Mouse (Mus musculus): ENCODE measurements around the gene Nfatc3. TPM values are rescaled to one million over a fixed set of nuclear protein-coding genes. Genes with fewer than 3 reads are reported as not detected.

The Nfatc3 gene
- polyA plus RNA-seq, 1 experiment from 2014 or later = 6.6 TPM

- Histone ChIP-seq H3K36me3 (replicated peaks) (no peaks in the 10 kb centered on the region), H3K9me3 (no peaks in the 10 kb centered on the region), H3K4me1 (peaks cover 28% of the 10 kb centered on the region), H3K9ac (no peak overlapping the region), H3K4me3 (replicated peaks) (no peak overlapping the region), H3K27ac (no peak overlapping the region), H3K4me2 (no peak overlapping the region), H3K27me3 (peaks cover 63% of the 10 kb centered on the region)
- 76% methylated on average over 5 of the region's 5 CpGs for WGBS
- no peak for ATAC-seq (ENCODE audit: low FRiP score)
Measured at GRCm38 (mm10) chr8:106140191-106140590, 81.6 kb downstream of the Nfatc3 start.

- Histone ChIP-seq H3K27me3 (peaks cover 58% of the 10 kb centered on the region), H3K9ac (no peak overlapping the region), H3K4me3 (replicated peaks) (no peak overlapping the region), H3K9me3 (no peaks in the 10 kb centered on the region), H3K4me1 (peaks cover 26% of the 10 kb centered on the region), H3K36me3 (replicated peaks) (no peaks in the 10 kb centered on the region), H3K4me2 (no peak overlapping the region), H3K27ac (no peak overlapping the region)
- 17% methylated on average over 13 of the region's 13 CpGs for WGBS
- peak; percentile 57; the same call in 1 of the 2 replicates for ATAC-seq (ENCODE audit: low FRiP score)
Measured at GRCm38 (mm10) chr8:106140769-106141168, 82.1 kb downstream of the Nfatc3 start.

DNA sequence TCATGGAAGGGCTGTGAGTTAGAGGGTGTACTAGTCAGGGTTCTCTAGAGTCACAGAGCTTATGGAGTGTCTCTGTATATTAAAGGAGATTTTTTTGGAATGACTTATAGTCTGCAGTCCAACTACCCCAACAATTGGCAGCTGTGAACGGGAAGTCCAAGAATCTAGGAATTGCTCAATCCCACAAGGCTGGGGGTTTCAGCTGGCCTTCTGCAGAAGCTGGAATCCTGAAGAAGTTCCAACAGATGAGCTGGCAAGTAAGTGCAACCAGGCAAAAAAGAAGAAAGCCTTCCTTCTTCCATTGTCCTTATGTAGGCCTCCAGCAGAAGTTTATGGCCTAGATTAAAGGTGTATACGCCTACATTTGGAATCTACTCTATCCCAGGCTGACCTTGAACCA lies 86.7 kb downstream of the Nfatc3 start:
- no peak overlapping the region for H3K4me3 ChIP-seq (replicated peaks)
- no peak overlapping the region for H3K4me2 ChIP-seq
- H3K27me3 ChIP-seq = peaks cover 12% of the 10 kb centered on the region; the same call in 1 of the 2 replicates
- WGBS = 89% methylated on average over 2 of the region's 2 CpGs
- H3K9me3 ChIP-seq = no peaks in the 10 kb centered on the region
- H3K36me3 ChIP-seq (replicated peaks) = no peaks in the 10 kb centered on the region
- no peak for ATAC-seq (ENCODE audit: low FRiP score)
- no peak overlapping the region for H3K27ac ChIP-seq
- no peak overlapping the region for H3K9ac ChIP-seq
- 0 out of 2 replicates have a peak, but pooled peaks cover 3% of the 10 kb centered on the region for H3K4me1 ChIP-seq

GRCm38 (mm10) chr8:106146014-106146413 lies 87.4 kb downstream of the Nfatc3 start:
- Histone ChIP-seq H3K4me3 (replicated peaks) (no peak overlapping the region), H3K9me3 (no peaks in the 10 kb centered on the region), H3K4me2 (no peak overlapping the region), H3K27me3 (0 out of 2 replicates have a peak, but pooled peaks cover 9% of the 10 kb centered on the region), H3K4me1 (peaks cover 8% of the 10 kb centered on the region), H3K27ac (no peak overlapping the region), H3K36me3 (replicated peaks) (no peaks in the 10 kb centered on the region), H3K9ac (no peak overlapping the region)
- WGBS = 94% methylated on average over 4 of the region's 4 CpGs
- no peak for ATAC-seq (ENCODE audit: low FRiP score)

DNA sequence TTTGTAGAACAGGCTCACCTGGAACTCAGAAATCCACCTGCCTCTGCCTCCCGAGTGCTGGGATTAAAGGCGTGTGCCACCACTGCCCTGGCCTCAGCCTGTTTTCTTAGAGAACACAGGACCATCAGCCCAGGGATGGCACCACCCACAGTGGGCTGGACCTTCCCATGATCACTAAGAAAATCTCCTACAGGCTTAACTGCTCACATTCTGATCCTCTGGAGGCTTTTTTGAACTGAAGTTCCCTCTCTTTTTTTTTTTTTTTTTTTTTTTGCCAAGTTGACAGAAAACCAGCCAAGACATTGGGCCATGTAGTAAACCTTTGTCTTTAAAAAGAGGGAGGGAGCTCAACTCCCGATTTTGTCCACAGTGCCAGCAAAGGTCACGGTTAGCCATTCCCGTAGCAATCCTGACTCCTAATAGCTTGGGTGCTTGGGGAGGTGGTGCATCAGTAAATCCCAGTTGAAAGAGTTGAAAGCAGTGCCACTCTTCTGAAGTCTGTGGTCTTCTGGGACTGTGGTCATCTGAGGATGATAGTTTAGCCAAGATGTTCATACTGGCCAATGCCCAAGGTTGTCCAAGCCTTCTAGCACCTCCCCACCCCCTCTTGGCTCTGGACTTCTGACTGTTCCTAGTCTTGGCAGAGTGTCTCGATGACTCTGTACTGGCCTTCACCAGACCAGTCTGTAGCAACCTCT lies 89.4 kb downstream of the Nfatc3 start:
- H3K27ac ChIP-seq = no peak overlapping the region
- 0 out of 2 replicates have a peak, but pooled peaks cover 9% of the 10 kb centered on the region for H3K27me3 ChIP-seq
- 86% methylated on average over 6 of the region's 6 CpGs for WGBS
- no peaks in the 10 kb centered on the region for H3K36me3 ChIP-seq (replicated peaks)
- H3K9ac ChIP-seq = no peak overlapping the region
- no peak for ATAC-seq (ENCODE audit: low FRiP score)
- H3K9me3 ChIP-seq = no peaks in the 10 kb centered on the region
- no peak overlapping the region for H3K4me2 ChIP-seq
- no peak overlapping the region for H3K4me3 ChIP-seq (replicated peaks)
- peaks cover 11% of the 10 kb centered on the region for H3K4me1 ChIP-seq

DNA sequence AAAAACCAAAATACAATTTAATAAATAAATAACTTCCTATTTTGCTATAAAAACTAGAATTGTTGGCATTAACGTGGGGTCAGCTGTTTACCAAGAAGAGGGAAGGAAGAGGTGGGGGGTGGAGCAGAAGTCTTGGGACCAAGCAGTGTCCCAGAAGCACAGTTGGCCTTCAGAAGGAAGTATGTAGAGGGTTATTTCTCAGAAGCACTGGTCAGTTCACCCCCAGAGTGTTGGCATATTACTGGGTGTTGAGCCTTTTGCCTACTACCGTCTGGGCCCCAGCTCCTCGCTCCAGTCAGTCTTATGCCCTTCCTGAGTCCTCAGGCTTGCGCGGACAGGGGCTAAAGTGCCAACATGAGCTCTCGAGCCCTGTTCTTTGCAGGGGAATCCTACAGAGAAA lies 90.4 kb downstream of the Nfatc3 start:
- Histone ChIP-seq H3K4me3 (replicated peaks) (no peak overlapping the region), H3K4me2 (no peak overlapping the region), H3K4me1 (peaks cover 11% of the 10 kb centered on the region), H3K36me3 (replicated peaks) (no peaks in the 10 kb centered on the region), H3K27ac (no peak overlapping the region), H3K9me3 (no peaks in the 10 kb centered on the region), H3K9ac (no peak overlapping the region), H3K27me3 (0 out of 2 replicates have a peak, but pooled peaks cover 9% of the 10 kb centered on the region)
- WGBS = 93% methylated on average over 6 of the region's 6 CpGs
- ATAC-seq (ENCODE audit: low FRiP score) = no peak

GRCm38 (mm10) chr8:106149801-106150652 lies 91.4 kb downstream of the Nfatc3 start, which contains the start of gene Pla2g15:
Pla2g15 (plus strand) TSS chr8:106150399.
- Histone ChIP-seq H3K36me3 (replicated peaks) (peaks cover 5% of the 10 kb centered on the region), H3K4me3 (replicated peaks) (peak within 1 kb of the TSS; percentile 73), H3K4me1 (peaks cover 11% of the 10 kb centered on the region), H3K9me3 (no peaks in the 10 kb centered on the region), H3K27ac (peak within 1 kb of the TSS; percentile 54; the same call in 1 of the 2 replicates), H3K4me2 (peak within 1 kb of the TSS; percentile 67), H3K9ac (peak within 1 kb of the TSS; percentile 70), H3K27me3 (0 out of 2 replicates have a peak, but pooled peaks cover under 1% of the 10 kb centered on the region)
- WGBS = 2% methylated on average over 38 of the region's 38 CpGs
- ATAC-seq (ENCODE audit: low FRiP score) = peak; percentile 99

DNA sequence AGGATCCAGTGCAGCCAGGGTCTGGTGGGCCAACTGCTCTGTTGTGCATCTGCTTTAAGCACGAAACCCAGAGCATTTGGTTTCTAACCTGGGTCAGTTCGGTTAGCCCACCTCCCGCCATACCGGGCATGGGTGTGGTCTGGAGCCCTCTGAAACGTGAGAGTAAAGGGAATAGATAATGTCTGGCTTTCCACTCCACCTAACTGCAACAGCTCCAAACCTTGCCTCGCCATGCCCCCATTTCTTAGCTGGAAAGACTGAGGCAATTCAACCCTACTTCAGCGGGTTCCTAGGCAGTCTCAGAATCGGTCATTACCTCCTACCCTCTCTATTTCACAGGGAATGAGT lies 92.0 kb downstream of the Nfatc3 start:
- no peak for ATAC-seq (ENCODE audit: low FRiP score)
- peak overlapping the region; percentile 73 for H3K4me3 ChIP-seq (replicated peaks)
- 21% methylated on average over 8 of the region's 8 CpGs for WGBS
- peak overlapping the region; percentile 67 for H3K4me2 ChIP-seq
- no peaks in the 10 kb centered on the region for H3K9me3 ChIP-seq
- no peaks in the 10 kb centered on the region for H3K27me3 ChIP-seq
- peak overlapping the region; percentile 70 for H3K9ac ChIP-seq
- no peak overlapping the region for H3K27ac ChIP-seq
- H3K36me3 ChIP-seq (replicated peaks) = peaks cover 8% of the 10 kb centered on the region
- H3K4me1 ChIP-seq = peaks cover 11% of the 10 kb centered on the region

- Histone ChIP-seq H3K9me3 (no peaks in the 10 kb centered on the region), H3K4me1 (peaks cover 11% of the 10 kb centered on the region), H3K36me3 (replicated peaks) (peaks cover 9% of the 10 kb centered on the region), H3K27ac (no peak overlapping the region), H3K27me3 (no peaks in the 10 kb centered on the region), H3K4me3 (replicated peaks) (peak overlapping the region; percentile 73), H3K9ac (peak overlapping the region; percentile 70; the same call in 1 of the 2 replicates), H3K4me2 (peak overlapping the region; percentile 67)
- WGBS = 87% methylated on average over 9 of the region's 9 CpGs
- no peak for ATAC-seq (ENCODE audit: low FRiP score)
Measured at GRCm38 (mm10) chr8:106151041-106151440, 92.4 kb downstream of the Nfatc3 start.

GRCm38 (mm10) chr8:106152876-106153275 lies 94.2 kb downstream of the Nfatc3 start:
- H3K4me3 ChIP-seq (replicated peaks) = no peak overlapping the region
- no peaks in the 10 kb centered on the region for H3K9me3 ChIP-seq
- H3K9ac ChIP-seq = no peak overlapping the region
- WGBS = 90% methylated on average over 4 of the region's 4 CpGs
- H3K36me3 ChIP-seq (replicated peaks) = peaks cover 13% of the 10 kb centered on the region
- H3K27ac ChIP-seq = no peak overlapping the region
- no peak overlapping the region for H3K4me2 ChIP-seq
- peaks cover 11% of the 10 kb centered on the region for H3K4me1 ChIP-seq
- ATAC-seq (ENCODE audit: low FRiP score) = no peak
- no peaks in the 10 kb centered on the region for H3K27me3 ChIP-seq

DNA sequence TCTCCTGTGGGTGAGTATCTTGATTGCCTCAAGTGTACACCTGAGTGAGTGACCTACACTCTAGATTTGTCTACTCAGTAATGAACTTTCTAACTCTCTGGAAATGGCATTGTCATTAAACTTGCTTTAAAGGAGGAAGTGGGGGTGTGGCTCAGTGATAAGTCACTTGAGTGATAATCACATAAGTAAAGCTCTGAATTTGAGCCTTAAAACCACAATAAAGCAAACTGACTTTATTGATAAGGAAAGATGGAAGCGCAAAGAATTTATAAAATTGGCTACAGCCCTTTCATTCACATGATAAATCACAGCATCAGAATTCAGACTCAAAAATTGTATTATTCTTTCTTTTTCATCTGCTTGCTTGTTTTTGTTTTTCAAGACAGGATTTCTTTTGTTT lies 98.8 kb downstream of the Nfatc3 start:
- 96% methylated on average over 1 of the region's 1 CpGs for WGBS
- H3K27ac ChIP-seq = no peak overlapping the region
- no peak for ATAC-seq (ENCODE audit: low FRiP score)
- H3K9ac ChIP-seq = no peak overlapping the region
- no peaks in the 10 kb centered on the region for H3K4me1 ChIP-seq
- H3K4me2 ChIP-seq = no peak overlapping the region
- no peak overlapping the region for H3K4me3 ChIP-seq (replicated peaks)
- H3K9me3 ChIP-seq = no peaks in the 10 kb centered on the region
- H3K27me3 ChIP-seq = no peaks in the 10 kb centered on the region
- H3K36me3 ChIP-seq (replicated peaks) = peaks cover 47% of the 10 kb centered on the region

DNA sequence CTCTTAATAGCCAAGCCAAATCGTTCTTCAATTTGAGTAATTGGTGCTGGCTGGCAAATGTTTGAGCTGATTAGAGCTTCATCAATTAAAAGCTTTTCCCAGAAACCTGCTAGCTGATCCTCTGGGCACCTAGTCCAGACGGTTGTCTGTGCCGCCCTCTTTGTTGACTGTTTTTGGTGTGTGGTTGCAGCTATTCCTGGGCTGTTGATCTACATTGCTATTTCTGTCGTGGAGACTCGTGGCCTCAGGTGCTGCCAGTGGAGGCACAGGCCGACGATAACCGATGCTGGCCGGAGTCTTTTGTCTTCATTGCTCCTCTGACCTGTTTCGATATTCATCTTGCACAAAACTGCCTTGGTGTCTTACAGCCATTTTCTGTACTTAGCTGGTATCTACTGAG lies 99.7 kb downstream of the Nfatc3 start:
- Histone ChIP-seq H3K27me3 (no peaks in the 10 kb centered on the region), H3K9me3 (no peaks in the 10 kb centered on the region), H3K4me3 (replicated peaks) (no peak overlapping the region), H3K4me1 (no peaks in the 10 kb centered on the region), H3K9ac (no peak overlapping the region), H3K4me2 (no peak overlapping the region), H3K27ac (no peak overlapping the region), H3K36me3 (replicated peaks) (peaks cover 57% of the 10 kb centered on the region)
- WGBS = 90% methylated on average over 10 of the region's 10 CpGs
- no peak for ATAC-seq (ENCODE audit: low FRiP score)
